Mouse (Mus musculus) thymus, adult 2 months (tissue): ENCODE results near the gene Cd276.

Source experiments
- CTCF ChIP-seq: fragments of 200-500 bp; IDR thresholded peaks from 2 replicates; pipeline ENCODE4 v1.5.1; 2012; ENCODE audit warnings: mild to moderate bottlenecking, control low read depth, low read length, moderate library complexity, borderline replicate concordance; ENCODE audit not compliant: control insufficient read depth, poor library complexity, insufficient read depth; ENCODE audit errors: extremely low read depth
- POLR2A ChIP-seq: fragments of 200-500 bp; IDR thresholded peaks from 2 replicates; pipeline ENCODE4 v1.6.1; 2012; ENCODE audit warnings: mild to moderate bottlenecking, low read length, control low read depth, moderate library complexity; ENCODE audit not compliant: control insufficient read depth, poor library complexity, insufficient read depth; ENCODE audit errors: extremely low read depth

DNA sequence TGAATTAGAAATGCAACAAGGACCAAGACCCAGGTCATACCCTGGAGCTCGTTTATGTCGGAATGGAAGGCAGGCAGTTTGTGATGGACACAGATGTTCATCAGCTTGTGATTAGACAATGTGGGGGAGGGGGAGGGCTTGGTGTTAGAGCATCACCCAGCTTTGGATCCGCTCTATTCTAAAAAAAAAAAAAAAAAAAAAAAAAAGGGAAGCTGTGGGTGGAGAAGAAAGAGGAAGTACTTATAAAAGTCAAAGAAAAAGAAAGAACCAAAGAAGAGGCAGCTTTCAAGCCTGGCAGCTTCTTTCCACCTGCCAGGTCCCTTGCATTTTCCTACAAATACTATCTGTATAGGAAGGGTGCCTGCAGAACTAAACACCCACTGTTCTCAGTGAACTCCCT is 17.5 kb downstream of the Cd276 start:
- no peak for TF ChIP-seq POLR2A
- TF ChIP-seq CTCF: no peak
